ENCODE assay signal across 8 mouse cellular contexts in the genomic region with DNA sequence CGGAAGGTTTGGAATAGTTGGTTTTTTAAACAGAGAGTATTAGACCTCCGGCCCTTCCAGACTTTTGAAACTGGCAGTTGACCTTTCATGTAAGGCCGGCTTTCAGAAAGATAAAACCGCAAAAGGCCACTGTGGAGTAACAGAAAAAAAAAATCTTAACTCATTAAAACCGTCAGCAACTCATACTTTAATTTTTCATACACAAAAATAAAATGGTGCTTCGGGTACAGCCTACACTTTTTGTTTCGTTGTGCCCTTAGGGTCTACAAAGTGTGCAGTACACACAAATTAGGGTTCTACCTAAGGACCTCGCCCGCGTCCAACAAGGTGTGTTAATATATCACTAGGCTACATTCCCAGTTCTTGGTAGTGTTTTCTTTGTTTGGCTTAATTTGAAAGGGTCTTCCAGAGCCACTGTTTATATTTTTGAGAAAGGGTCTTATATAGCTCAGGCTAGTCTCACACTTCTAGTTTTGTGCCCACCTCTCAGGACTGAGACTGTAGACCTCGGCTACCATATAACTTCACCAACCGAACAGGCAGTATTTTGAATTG. TPM values are rescaled to one million over a fixed set of nuclear protein-coding genes. Genes with fewer than 3 reads are reported as not detected.
DNase-seq lines count a peak whose midpoint lies in the region; ATAC-seq and TF ChIP-seq lines count a peak whose summit lies in the region.

No protein-coding gene starts in this region.

- H3K4me3 ChIP-seq in layer of hippocampus, adult 2 months, result peak overlapping the region; percentile 70
- H3K4me3 ChIP-seq in embryonic facial prominence, embryonic 13.5 days, result peak overlapping the region; percentile 87
- H3K4me3 ChIP-seq in intestine, embryonic 16.5 days (ENCODE audit: low read length), result peak overlapping the region; percentile 92
- H3K4me3 ChIP-seq in neural tube, embryonic 13.5 days, result peak overlapping the region; percentile 97

- H3K9me3 ChIP-seq in embryonic facial prominence, embryonic 13.5 days, result no peaks in the 10 kb centered on the region
- H3K9me3 ChIP-seq in intestine, embryonic 16.5 days (ENCODE audit: control insufficient read depth, low read length), result no peaks in the 10 kb centered on the region
- no peaks in the 10 kb centered on the region for H3K9me3 ChIP-seq in neural tube, embryonic 13.5 days

- 42% methylated on average over 12 of the region's 12 CpGs for WGBS in embryonic facial prominence, embryonic 13.5 days
- 28% methylated on average over 12 of the region's 12 CpGs for WGBS in intestine, embryonic 16.5 days
- 50% methylated on average over 12 of the region's 12 CpGs for WGBS in neural tube, embryonic 13.5 days

- H3K4me2 ChIP-seq in embryonic facial prominence, embryonic 13.5 days, result peak overlapping the region; percentile 98
- H3K4me2 ChIP-seq in intestine, embryonic 16.5 days (ENCODE audit: low read depth, low read length), result peak overlapping the region; percentile 53
- peak overlapping the region; percentile 80 for H3K4me2 ChIP-seq in neural tube, embryonic 13.5 days

- no peaks in the 10 kb centered on the region for H3K36me3 ChIP-seq in embryonic facial prominence, embryonic 13.5 days
- no peaks in the 10 kb centered on the region for H3K36me3 ChIP-seq in intestine, embryonic 16.5 days (ENCODE audit: control insufficient read depth, insufficient read depth, low read length)
- H3K36me3 ChIP-seq in neural tube, embryonic 13.5 days, result no peaks in the 10 kb centered on the region

- H3K4me1 ChIP-seq in embryonic facial prominence, embryonic 13.5 days, result peaks cover 20% of the 10 kb centered on the region
- peaks cover 13% of the 10 kb centered on the region for H3K4me1 ChIP-seq in intestine, embryonic 16.5 days (ENCODE audit: control insufficient read depth, insufficient read depth, low read length)
- H3K4me1 ChIP-seq in neural tube, embryonic 13.5 days (replicated peaks), result peaks cover 38% of the 10 kb centered on the region

- no peak for DNase-seq in layer of hippocampus, adult 2 months (ENCODE audit: low spot score in 2 of 2)
- no peak for DNase-seq in layer of hippocampus, adult 8-10 months (ENCODE audit: low spot score in 2 of 2)
- DNase-seq in thymus, postnatal 14 days, result no peak
- DNase-seq in thymus, postnatal 0 days (ENCODE audit: low spot score), result no peak
- no peak for DNase-seq in thymus, postnatal 25 days

- no peak for TF ChIP-seq CTCF in layer of hippocampus, adult 2 months (conservative IDR thresholded peaks at IDR 0.05)

- ATAC-seq in embryonic facial prominence, embryonic 13.5 days (ENCODE audit: insufficient number of reproducible peaks, insufficient read depth, low FRiP score, low TSS enrichment, low read depth), result no peak
- no peak for ATAC-seq in intestine, embryonic 16.5 days
- no peak for ATAC-seq in neural tube, embryonic 13.5 days (ENCODE audit: low read depth)

- no peaks in the 10 kb centered on the region for H3K27me3 ChIP-seq in embryonic facial prominence, embryonic 13.5 days
- H3K27me3 ChIP-seq in intestine, embryonic 16.5 days (replicated peaks; ENCODE audit: control insufficient read depth, insufficient read depth, low read length), result no peaks in the 10 kb centered on the region
- H3K27me3 ChIP-seq in neural tube, embryonic 13.5 days, result no peaks in the 10 kb centered on the region

- H3K9ac ChIP-seq in embryonic facial prominence, embryonic 13.5 days, result peak overlapping the region; percentile 94
- H3K9ac ChIP-seq in intestine, embryonic 16.5 days (ENCODE audit: low read depth, low read length), result peak overlapping the region; percentile 71
- H3K9ac ChIP-seq in neural tube, embryonic 13.5 days, result peak overlapping the region; percentile 99

- H3K27ac ChIP-seq in layer of hippocampus, adult 2 months, result peak overlapping the region; percentile 99
- peak overlapping the region; percentile 99 for H3K27ac ChIP-seq in embryonic facial prominence, embryonic 13.5 days
- H3K27ac ChIP-seq in intestine, embryonic 16.5 days (ENCODE audit: low read length), result peak overlapping the region; percentile 99
- H3K27ac ChIP-seq in neural tube, embryonic 13.5 days (replicated peaks), result peak overlapping the region; percentile 98

RNA-seq across cellular contexts. Expression of a gene that starts 0.9 kb away (rescaled TPM):
- total RNA-seq in layer of hippocampus, adult 2 months (2021), result 10 to 100 TPM; 56.0 to 68.1 TPM
- 10 to 100 TPM; 59.2 to 67.9 (median 66.9) TPM for total RNA-seq in layer of hippocampus, adult 8-10 months (2022)
- polyA plus RNA-seq in embryonic facial prominence, embryonic 13.5 days (2015; fragmentation: Nextera tagmentation; extraction: Ambion mirVana), result 11.6 and 12.7 TPM in 2 replicates
- polyA plus RNA-seq in intestine, embryonic 16.5 days (2015; fragmentation: Nextera tagmentation; extraction: Ambion mirVana), result 6.2 and 6.3 TPM in 2 replicates
- 13.8 and 19.5 TPM in 2 replicates for polyA plus RNA-seq in neural tube, embryonic 13.5 days (2015; fragmentation: Nextera tagmentation; extraction: Ambion mirVana)
- 5.8 and 9.3 TPM in 2 replicates for polyA plus RNA-seq in thymus, postnatal 0 days (2015; fragmentation: Nextera tagmentation; extraction: Ambion mirVana)
